Mouse (Mus musculus): ENCODE data around the gene Hmcn1. TPM values are rescaled to one million over a fixed set of nuclear protein-coding genes. Genes with fewer than 3 reads are reported as not detected.

The Hmcn1 gene
- total and polyA plus RNA-seq, 2 experiments: 1.0 to 2.7 TPM

- H3K36me3 ChIP-seq (ENCODE audit: control insufficient read depth, insufficient read depth, low read length): no peaks in the 10 kb centered on the region
- H3K4me3 ChIP-seq (ENCODE audit: insufficient read depth, low read depth, low read length): no peak overlapping the region
- no peak overlapping the region for H3K9ac ChIP-seq (ENCODE audit: low read depth, low read length)
- DNase-seq (ENCODE audit: extremely low read depth, low read depth, low spot score): no peak
- H3K27ac ChIP-seq (replicated peaks; ENCODE audit: insufficient read depth, low read depth, low read length): no peak overlapping the region
- no peaks in the 10 kb centered on the region; the same call in 1 of the 2 replicates for H3K79me2 ChIP-seq (ENCODE audit: control insufficient read depth, insufficient read depth, low read length)
- no peak for TF ChIP-seq POLR2A (IDR thresholded peaks at IDR 0.05; ENCODE audit: extremely low read depth, insufficient read depth, low read length)
- TF ChIP-seq CTCF (IDR thresholded peaks at IDR 0.05; ENCODE audit: low read depth, low read length): no peak
- no peaks in the 10 kb centered on the region for H3K4me1 ChIP-seq (ENCODE audit: control insufficient read depth, insufficient read depth, low read length)
- H3K27me3 ChIP-seq (ENCODE audit: control insufficient read depth, insufficient read depth, low read length): no peaks in the 10 kb centered on the region
- WGBS: 88% methylated on average over 5 of the region's 5 CpGs
These were observed 33.7 kb downstream of the Hmcn1 start for GRCm38 (mm10) chr1:150959486-150960074.

GRCm38 (mm10) chr1:150951004-150951403 lies 42.2 kb downstream of the Hmcn1 start:
- H3K27me3 ChIP-seq (ENCODE audit: control insufficient read depth, insufficient read depth, low read length): no peaks in the 10 kb centered on the region
- no peaks in the 10 kb centered on the region; the same call in 1 of the 2 replicates for H3K79me2 ChIP-seq (ENCODE audit: control insufficient read depth, insufficient read depth, low read length)
- 88% methylated on average over 5 of the region's 5 CpGs for WGBS
- DNase-seq (ENCODE audit: extremely low read depth, low read depth, low spot score): no peak
- no peaks in the 10 kb centered on the region for H3K36me3 ChIP-seq (ENCODE audit: control insufficient read depth, insufficient read depth, low read length)
- H3K4me1 ChIP-seq (ENCODE audit: control insufficient read depth, insufficient read depth, low read length): no peaks in the 10 kb centered on the region
- TF ChIP-seq CTCF (IDR thresholded peaks at IDR 0.05; ENCODE audit: low read depth, low read length) (no peak), POLR2A (IDR thresholded peaks at IDR 0.05; ENCODE audit: extremely low read depth, insufficient read depth, low read length) (no peak)
- no peak overlapping the region for H3K27ac ChIP-seq (replicated peaks; ENCODE audit: insufficient read depth, low read depth, low read length)
- H3K4me3 ChIP-seq (ENCODE audit: insufficient read depth, low read depth, low read length): no peak overlapping the region
- H3K9ac ChIP-seq (ENCODE audit: low read depth, low read length): no peak overlapping the region

- no peak overlapping the region for H3K9ac ChIP-seq (ENCODE audit: low read depth, low read length)
- no peaks in the 10 kb centered on the region for H3K36me3 ChIP-seq (ENCODE audit: control insufficient read depth, insufficient read depth, low read length)
- DNase-seq (ENCODE audit: extremely low read depth, low read depth, low spot score): no peak
- TF ChIP-seq POLR2A (IDR thresholded peaks at IDR 0.05; ENCODE audit: extremely low read depth, insufficient read depth, low read length): no peak
- no peak for TF ChIP-seq CTCF (IDR thresholded peaks at IDR 0.05; ENCODE audit: low read depth, low read length)
- H3K27me3 ChIP-seq (ENCODE audit: control insufficient read depth, insufficient read depth, low read length): no peaks in the 10 kb centered on the region
- H3K4me3 ChIP-seq (ENCODE audit: insufficient read depth, low read depth, low read length): no peak overlapping the region
- 72% methylated on average over 3 of the region's 3 CpGs for WGBS
- no peaks in the 10 kb centered on the region for H3K4me1 ChIP-seq (ENCODE audit: control insufficient read depth, insufficient read depth, low read length)
- no peak overlapping the region for H3K27ac ChIP-seq (replicated peaks; ENCODE audit: insufficient read depth, low read depth, low read length)
- no peaks in the 10 kb centered on the region for H3K79me2 ChIP-seq (ENCODE audit: control insufficient read depth, insufficient read depth, low read length)
These were observed 43.2 kb downstream of the Hmcn1 start for GRCm38 (mm10) chr1:150950046-150950445.

- Histone ChIP-seq H3K4me1 (ENCODE audit: control insufficient read depth, insufficient read depth, low read length) (no peaks in the 10 kb centered on the region), H3K27ac (replicated peaks; ENCODE audit: insufficient read depth, low read depth, low read length) (no peak overlapping the region), H3K27me3 (ENCODE audit: control insufficient read depth, insufficient read depth, low read length) (no peaks in the 10 kb centered on the region), H3K9ac (ENCODE audit: low read depth, low read length) (no peak overlapping the region), H3K79me2 (ENCODE audit: control insufficient read depth, insufficient read depth, low read length) (no peaks in the 10 kb centered on the region), H3K4me3 (ENCODE audit: insufficient read depth, low read depth, low read length) (no peak overlapping the region), H3K36me3 (ENCODE audit: control insufficient read depth, insufficient read depth, low read length) (no peaks in the 10 kb centered on the region)
- DNase-seq (ENCODE audit: extremely low read depth, low read depth, low spot score): no peak
- TF ChIP-seq CTCF (IDR thresholded peaks at IDR 0.05; ENCODE audit: low read depth, low read length): no peak
- no peak for TF ChIP-seq POLR2A (IDR thresholded peaks at IDR 0.05; ENCODE audit: extremely low read depth, insufficient read depth, low read length)
- 76% methylated on average over 2 of the region's 2 CpGs for WGBS
These were observed 44.3 kb downstream of the Hmcn1 start for GRCm38 (mm10) chr1:150948911-150949310.

GRCm38 (mm10) chr1:150943601-150944000 lies 49.6 kb downstream of the Hmcn1 start:
- WGBS: 67% methylated on average over 2 of the region's 2 CpGs

DNA sequence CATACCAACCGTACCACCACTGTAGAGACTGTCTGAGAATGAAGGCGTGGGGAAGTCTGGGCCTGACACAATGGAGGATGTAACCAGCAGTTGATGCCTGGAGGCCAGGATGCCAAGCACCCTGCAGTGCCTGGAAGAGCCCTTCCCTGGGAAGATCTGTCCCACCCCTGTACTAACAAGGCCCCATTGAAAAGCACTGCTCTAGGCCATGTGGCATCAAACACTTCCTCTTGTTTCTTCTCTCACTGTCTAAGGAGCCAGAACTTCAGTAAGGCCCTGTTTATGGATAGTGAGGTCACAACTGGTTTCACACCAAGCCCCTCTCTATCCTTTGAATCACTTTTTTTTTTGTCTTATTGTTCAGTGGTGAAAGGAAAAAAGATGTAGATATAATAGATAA lies 51.1 kb downstream of the Hmcn1 start:
- 93% methylated on average over 2 of the region's 2 CpGs for WGBS
- Histone ChIP-seq H3K9ac (ENCODE audit: low read depth, low read length) (no peak overlapping the region), H3K27ac (replicated peaks; ENCODE audit: insufficient read depth, low read depth, low read length) (no peak overlapping the region), H3K36me3 (ENCODE audit: control insufficient read depth, insufficient read depth, low read length) (no peaks in the 10 kb centered on the region), H3K4me3 (ENCODE audit: insufficient read depth, low read depth, low read length) (no peak overlapping the region), H3K79me2 (ENCODE audit: control insufficient read depth, insufficient read depth, low read length) (no peaks in the 10 kb centered on the region), H3K27me3 (ENCODE audit: control insufficient read depth, insufficient read depth, low read length) (no peaks in the 10 kb centered on the region), H3K4me1 (ENCODE audit: control insufficient read depth, insufficient read depth, low read length) (no peaks in the 10 kb centered on the region)
- DNase-seq (ENCODE audit: extremely low read depth, low read depth, low spot score): no peak
- TF ChIP-seq CTCF (IDR thresholded peaks at IDR 0.05; ENCODE audit: low read depth, low read length) (no peak), POLR2A (IDR thresholded peaks at IDR 0.05; ENCODE audit: extremely low read depth, insufficient read depth, low read length) (no peak)

More at GRCm38 (mm10) chr1:150943601-150944000, 49.6 kb downstream of the Hmcn1 start:
- TF ChIP-seq POLR2A (IDR thresholded peaks at IDR 0.05; ENCODE audit: extremely low read depth, insufficient read depth, low read length): no peak
- no peak for TF ChIP-seq CTCF (IDR thresholded peaks at IDR 0.05; ENCODE audit: low read depth, low read length)
- no peak overlapping the region for H3K4me3 ChIP-seq (ENCODE audit: insufficient read depth, low read depth, low read length)
- H3K4me1 ChIP-seq (ENCODE audit: control insufficient read depth, insufficient read depth, low read length): no peaks in the 10 kb centered on the region
- DNase-seq (ENCODE audit: extremely low read depth, low read depth, low spot score): no peak
- H3K27me3 ChIP-seq (ENCODE audit: control insufficient read depth, insufficient read depth, low read length): no peaks in the 10 kb centered on the region
- no peak overlapping the region for H3K9ac ChIP-seq (ENCODE audit: low read depth, low read length)
- H3K36me3 ChIP-seq (ENCODE audit: control insufficient read depth, insufficient read depth, low read length): no peaks in the 10 kb centered on the region
- H3K27ac ChIP-seq (replicated peaks; ENCODE audit: insufficient read depth, low read depth, low read length): no peak overlapping the region
- H3K79me2 ChIP-seq (ENCODE audit: control insufficient read depth, insufficient read depth, low read length): no peaks in the 10 kb centered on the region
